Mouse (Mus musculus) MEL (cell line): ENCODE measurements around the gene Igf2bp1. TPM values are rescaled to one million over a fixed set of nuclear protein-coding genes. Genes with fewer than 3 reads are reported as not detected.

Experiments
- DNase-seq: peaks from one replicate; pipeline ENCODE4 v3.0.0; 2011; ENCODE audit warnings: low read depth, low spot score
- H3K27ac ChIP-seq: 2 replicates; pipeline ENCODE4 v1.5.1; 2012; ENCODE audit warnings: low read depth, mild to moderate bottlenecking, control low read depth, low read length, moderate library complexity; ENCODE audit not compliant: control insufficient read depth
- H3K27me3 ChIP-seq, 2 experiments: fragments of 150-350 bp in 1 of 2; sonication (generic) in 1 of 2; 2 replicates each; pipeline ENCODE4 v1.6.1; 2012; ENCODE audit warnings: low read length in 2 of 2, mild to moderate bottlenecking in 2 of 2, improper control_type of control experiment in 1 of 2, moderate library complexity in 1 of 2; ENCODE audit not compliant: insufficient read depth in 2 of 2, control insufficient read depth in 1 of 2
- H3K36me3 ChIP-seq, 2 experiments: 2 replicates each; pipeline ENCODE4 v1.6.1; 2012 to 2014; ENCODE audit warnings: low read length in 2 of 2, improper control_type of control experiment in 1 of 2, inconsistent platforms in 1 of 2, mild to moderate bottlenecking in 1 of 2; ENCODE audit not compliant: insufficient read depth in 2 of 2, control insufficient read depth in 1 of 2
- H3K4me1 ChIP-seq, 2 experiments: fragments of 150-350 bp in 1 of 2; sonication (generic) in 1 of 2; 2 replicates each; pipeline ENCODE4 v1.6.1; 2012; ENCODE audit warnings: low read length in 2 of 2, improper control_type of control experiment in 1 of 2, mild to moderate bottlenecking in 1 of 2; ENCODE audit not compliant: insufficient read depth in 2 of 2, control insufficient read depth in 1 of 2
- H3K4me3 ChIP-seq, 2 experiments: fragments of 150-350 bp in 1 of 2; sonication (generic) in 1 of 2; 2 replicates each; pipeline ENCODE4 v1.5.1; 2012; ENCODE audit warnings: low read depth in 2 of 2, low read length in 2 of 2, mild to moderate bottlenecking in 2 of 2, moderate library complexity in 2 of 2, control low read depth in 1 of 2, improper control_type of control experiment in 1 of 2; ENCODE audit not compliant: control insufficient read depth in 1 of 2, insufficient read depth in 1 of 2
- H3K79me2 ChIP-seq: 2 replicates; pipeline ENCODE4 v1.6.1; 2012; ENCODE audit warnings: mild to moderate bottlenecking, low read length, moderate library complexity; ENCODE audit not compliant: control insufficient read depth, poor library complexity, insufficient read depth
- H3K9ac ChIP-seq: 2 replicates; pipeline ENCODE4 v1.6.1; 2012; ENCODE audit warnings: low read depth, mild to moderate bottlenecking, control low read depth, low read length, moderate library complexity; ENCODE audit not compliant: control insufficient read depth, poor library complexity, severe bottlenecking
- H3K9me3 ChIP-seq: fragments of 150-350 bp; sonication (generic); replicated peaks from 2 replicates; pipeline ENCODE4 v1.6.1; 2012; ENCODE audit warnings: mild to moderate bottlenecking, low read length, improper control_type of control experiment, moderate library complexity; ENCODE audit not compliant: insufficient read depth
- BHLHE40 ChIP-seq: IDR thresholded peaks from 2 replicates; pipeline ENCODE4 v1.6.1; 2012; ENCODE audit warnings: low read depth, mild to moderate bottlenecking, inconsistent platforms, low read length, improper control_type of control experiment, borderline replicate concordance
- CHD1 ChIP-seq: IDR thresholded peaks from 2 replicates; pipeline ENCODE4 v1.6.1; 2012; ENCODE audit warnings: low read depth, mild to moderate bottlenecking, inconsistent platforms, low read length, improper control_type of control experiment
- CHD2 ChIP-seq: IDR thresholded peaks from 2 replicates; pipeline ENCODE4 v1.6.1; 2011; ENCODE audit warnings: low read length, improper control_type of control experiment
- CTCF ChIP-seq, 3 experiments: IDR thresholded peaks in 2 of 3; conservative IDR thresholded peaks in 1 of 3; 2 replicates each; pipeline ENCODE4 v1.5.1; 2011 to 2012; ENCODE audit warnings: low read length in 3 of 3, low read depth in 2 of 3, mild to moderate bottlenecking in 2 of 3, improper control_type of control experiment in 1 of 3, inconsistent platforms in 1 of 3, mixed read lengths in 1 of 3, moderate library complexity in 1 of 3; ENCODE audit not compliant: control insufficient read depth in 1 of 3, insufficient read depth in 1 of 3, poor library complexity in 1 of 3, severe bottlenecking in 1 of 3
- E2F4 ChIP-seq: IDR thresholded peaks from 2 replicates; pipeline ENCODE4 v1.6.1; 2011; ENCODE audit warnings: low read depth, low read length, improper control_type of control experiment, borderline replicate concordance
- ELF1 ChIP-seq: IDR thresholded peaks from 2 replicates; pipeline ENCODE4 v1.6.1; 2014; ENCODE audit warnings: low read depth, mild to moderate bottlenecking, inconsistent platforms, low read length, improper control_type of control experiment, moderate library complexity
- EP300 ChIP-seq, 2 experiments: IDR thresholded peaks; 2 replicates each; pipeline ENCODE4 v1.6.1; 2011; ENCODE audit warnings: improper control_type of control experiment in 2 of 2, low read length in 2 of 2, low read depth in 1 of 2, mild to moderate bottlenecking in 1 of 2
- ETS1 ChIP-seq: IDR thresholded peaks from 2 replicates; pipeline ENCODE4 v1.6.1; 2012; ENCODE audit warnings: low read depth, mild to moderate bottlenecking, inconsistent platforms, low read length, improper control_type of control experiment, moderate library complexity
- GABPA ChIP-seq: IDR thresholded peaks from 2 replicates; pipeline ENCODE4 v1.6.1; 2012; ENCODE audit warnings: low read depth, mild to moderate bottlenecking, inconsistent platforms, low read length, improper control_type of control experiment, moderate library complexity
- GATA1 ChIP-seq: IDR thresholded peaks from 2 replicates; pipeline ENCODE4 v1.6.1; 2011; ENCODE audit warnings: low read depth, low read length, improper control_type of control experiment
- HCFC1 ChIP-seq: IDR thresholded peaks from 2 replicates; pipeline ENCODE4 v1.6.1; 2012; ENCODE audit warnings: low read depth, mild to moderate bottlenecking, inconsistent platforms, low read length, improper control_type of control experiment, moderate library complexity
- JUND ChIP-seq: IDR thresholded peaks from 2 replicates; pipeline ENCODE4 v1.6.1; 2011; ENCODE audit warnings: low read depth, mild to moderate bottlenecking, improper control_type of control experiment, low read length
- KAT2A ChIP-seq: conservative IDR thresholded peaks from 2 replicates; pipeline ENCODE4 v1.6.1; 2012; ENCODE audit warnings: low read depth, low read length, improper control_type of control experiment, inconsistent platforms
- MAFK ChIP-seq: IDR thresholded peaks from 2 replicates; pipeline ENCODE4 v1.6.1; 2011; ENCODE audit warnings: low read depth, mild to moderate bottlenecking, low read length, improper control_type of control experiment, borderline replicate concordance
- MAX ChIP-seq: IDR thresholded peaks from 2 replicates; pipeline ENCODE4 v1.6.1; 2011; ENCODE audit warnings: low read length, improper control_type of control experiment
- MAZ ChIP-seq: IDR thresholded peaks from 2 replicates; pipeline ENCODE4 v1.6.1; 2012; ENCODE audit warnings: low read depth, mild to moderate bottlenecking, inconsistent platforms, low read length, improper control_type of control experiment
- MXI1 ChIP-seq: IDR thresholded peaks from 2 replicates; pipeline ENCODE4 v1.6.1; 2011; ENCODE audit warnings: mild to moderate bottlenecking, low read depth, low read length, improper control_type of control experiment
- MYB ChIP-seq: IDR thresholded peaks from 2 replicates; pipeline ENCODE4 v1.6.1; 2011; ENCODE audit warnings: mild to moderate bottlenecking, low read depth, low read length, improper control_type of control experiment
- MYC ChIP-seq: IDR thresholded peaks from 2 replicates; pipeline ENCODE4 v1.6.1; 2011; ENCODE audit warnings: low read depth, mild to moderate bottlenecking, low read length, improper control_type of control experiment, moderate library complexity
- NELFE ChIP-seq: IDR thresholded peaks from 2 replicates; pipeline ENCODE4 v1.6.1; 2011; ENCODE audit warnings: low read depth, low read length, improper control_type of control experiment
- NRF1 ChIP-seq: IDR thresholded peaks from 2 replicates; pipeline ENCODE4 v1.6.1; 2014; ENCODE audit warnings: low read depth, mild to moderate bottlenecking, inconsistent platforms, low read length, improper control_type of control experiment, moderate library complexity; ENCODE audit not compliant: poor library complexity, insufficient read depth, severe bottlenecking
- POLR2A ChIP-seq, 2 experiments: IDR thresholded peaks; 2 replicates each; pipeline ENCODE4 v1.6.1; 2011 to 2012; ENCODE audit warnings: low read length in 2 of 2, mild to moderate bottlenecking in 2 of 2, control low read depth in 1 of 2, improper control_type of control experiment in 1 of 2, low read depth in 1 of 2, moderate library complexity in 1 of 2; ENCODE audit not compliant: control insufficient read depth in 1 of 2, insufficient read depth in 1 of 2, poor library complexity in 1 of 2
- POLR2AphosphoS2 ChIP-seq: IDR thresholded peaks from 2 replicates; pipeline ENCODE4 v1.6.1; 2011; ENCODE audit warnings: low read length, improper control_type of control experiment
- POLR2AphosphoS5 ChIP-seq: IDR thresholded peaks from 2 replicates; pipeline ENCODE4 v1.6.1; 2012; ENCODE audit warnings: low read depth, borderline replicate concordance, mild to moderate bottlenecking, inconsistent platforms, low read length, moderate library complexity, mixed read lengths
- RAD21 ChIP-seq: IDR thresholded peaks from 2 replicates; pipeline ENCODE4 v1.6.1; 2011; ENCODE audit warnings: mild to moderate bottlenecking, low read depth, low read length, improper control_type of control experiment
- RCOR1 ChIP-seq: IDR thresholded peaks from 2 replicates; pipeline ENCODE4 v1.6.1; 2012; ENCODE audit warnings: low read depth, mild to moderate bottlenecking, inconsistent platforms, low read length, improper control_type of control experiment
- SIN3A ChIP-seq: IDR thresholded peaks from 2 replicates; pipeline ENCODE4 v1.6.1; 2012; ENCODE audit warnings: low read length, improper control_type of control experiment, inconsistent platforms
- SMC3 ChIP-seq: IDR thresholded peaks from 2 replicates; pipeline ENCODE4 v1.6.1; 2011; ENCODE audit warnings: low read depth, low read length, improper control_type of control experiment
- TBP ChIP-seq: IDR thresholded peaks from 2 replicates; pipeline ENCODE4 v1.8.0; 2011; ENCODE audit warnings: low read depth, low read length, improper control_type of control experiment
- TCF12 ChIP-seq: IDR thresholded peaks from 2 replicates; pipeline ENCODE4 v1.6.1; 2014; ENCODE audit warnings: low read depth, mild to moderate bottlenecking, inconsistent platforms, low read length, improper control_type of control experiment, moderate library complexity
- UBTF ChIP-seq: IDR thresholded peaks from 2 replicates; pipeline ENCODE4 v1.6.1; 2012; ENCODE audit warnings: low read depth, mild to moderate bottlenecking, inconsistent platforms, low read length, improper control_type of control experiment, moderate library complexity, borderline replicate concordance; ENCODE audit not compliant: insufficient read depth
- USF1 ChIP-seq: IDR thresholded peaks from 2 replicates; pipeline ENCODE4 v1.6.1; 2014; ENCODE audit warnings: low read depth, mild to moderate bottlenecking, inconsistent platforms, low read length, improper control_type of control experiment, moderate library complexity
- USF2 ChIP-seq, 2 experiments: IDR thresholded peaks; 2 replicates each; pipeline ENCODE4 v1.6.1; 2011 to 2012; ENCODE audit warnings: improper control_type of control experiment in 2 of 2, low read length in 2 of 2, borderline replicate concordance in 1 of 2, inconsistent platforms in 1 of 2, low read depth in 1 of 2, mild to moderate bottlenecking in 1 of 2; ENCODE audit not compliant: insufficient read depth in 1 of 2
- ZKSCAN1 ChIP-seq: IDR thresholded peaks from 2 replicates; pipeline ENCODE4 v1.6.1; 2012; ENCODE audit warnings: low read depth, mild to moderate bottlenecking, inconsistent platforms, low read length, improper control_type of control experiment, moderate library complexity
- ZMIZ1 ChIP-seq: IDR thresholded peaks from 2 replicates; pipeline ENCODE4 v1.6.1; 2012; ENCODE audit warnings: low read depth, mild to moderate bottlenecking, inconsistent platforms, low read length, improper control_type of control experiment, moderate library complexity
- ZNF384 ChIP-seq: IDR thresholded peaks from 2 replicates; pipeline ENCODE4 v1.6.1; 2012; ENCODE audit warnings: low read depth, mild to moderate bottlenecking, inconsistent platforms, low read length, improper control_type of control experiment
- polyA plus RNA-seq, 2 experiments: library from polyadenylated mRNA; stranded (reverse) in 1 of 2; unstranded in 1 of 2; fragments of >175 nt in 1 of 2; fragments of >200 nt in 1 of 2; gene quantifications; 2 replicates each; pipeline versions ENCODE4 v1.2.1 to v1.2.4; 2012; ENCODE audit warnings: low replicate concordance in 2 of 2, low read depth in 1 of 2; ENCODE audit not compliant: insufficient read length in 2 of 2, insufficient read depth in 1 of 2, missing spikeins in 1 of 2
- total RNA-seq: library from RNA; depleted of rRNA; stranded (reverse); fragments of 300-350 nt; gene quantifications from 2 replicates; pipeline ENCODE4 v1.2.3, GENCODE M21; 2012

The Igf2bp1 gene
- total and polyA plus RNA-seq, 3 experiments = 0.15 TPM; not detected in 2

DNA sequence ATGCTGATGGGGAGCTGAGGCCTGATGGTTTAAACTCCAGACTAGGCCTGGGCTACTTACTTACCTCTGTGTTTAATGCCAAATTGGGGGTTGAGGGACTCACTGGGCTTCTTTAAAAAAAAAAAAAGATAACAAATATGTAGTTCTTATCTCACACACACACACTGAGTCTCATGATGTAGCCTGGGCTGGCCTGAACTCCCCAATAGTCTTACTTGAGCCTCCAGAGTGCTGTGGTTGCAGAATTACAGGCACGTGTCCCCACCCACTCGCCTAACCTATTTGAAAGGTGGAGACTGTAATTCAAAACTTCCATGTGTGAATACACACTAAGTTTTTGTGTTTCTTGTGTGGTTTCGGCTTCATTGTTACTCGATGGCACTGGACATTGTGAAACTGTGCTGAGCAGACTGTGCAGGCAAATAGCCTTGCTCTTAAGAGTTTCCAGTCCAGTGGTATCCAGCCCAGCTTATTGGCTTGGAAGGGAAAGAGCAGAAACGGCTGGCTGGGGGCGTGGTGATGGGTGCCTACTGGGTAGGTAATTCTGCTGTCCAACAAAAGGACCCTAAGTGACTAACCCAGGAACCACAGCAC is 17.8 kb downstream of the Igf2bp1 start:
- DNase-seq = peak; percentile 74
- Histone ChIP-seq H3K4me1 (peaks cover 9 to 14% of the 10 kb centered on the region in 2 experiments), H3K27me3 (no peaks in the 10 kb centered on the region), H3K9me3 (no peaks in the 10 kb centered on the region), H3K4me3 (peak overlapping the region; percentile 14 to 38; a peak in 2 of 4 replicates), H3K9ac (peak overlapping the region; percentile 21; the same call in 1 of the 2 replicates), H3K79me2 (no peaks in the 10 kb centered on the region), H3K36me3 (peaks cover 0 to 14% of the 10 kb centered on the region in 2 experiments; a peak in 2 of 4 replicates), H3K27ac (peak overlapping the region; percentile 32)
- TF ChIP-seq ETS1 (peak; percentile 72), BHLHE40 (peak; percentile 87), UBTF (no peak), MAZ (0 out of 2 replicates have a peak, but pooled peaks have one; percentile 44), TCF12 (peak; percentile 79), MAFK (peak; percentile 81), NELFE (no peak), MYB (no peak), E2F4 (no peak), NRF1 (no peak), GATA1 (peak; percentile 67), ELF1 (no peak), HCFC1 (0 out of 2 replicates have a peak, but pooled peaks have one; percentile 34), ZKSCAN1 (0 out of 2 replicates have a peak, but pooled peaks have one; percentile 15), RAD21 (no peak), ZNF384 (peak; percentile 94), TBP (no peak), USF1 (peak; percentile 83), USF2 (IDR thresholded peaks at IDR 0.05; ENCODE audit: borderline replicate concordance in 1 of 2, insufficient read depth in 1 of 2, low read depth in 1 of 2, low read length in 2 of 2) (0 out of 4 replicates have a peak, but pooled peaks of 1 of the 2 experiments have one; percentile 40), SIN3A (peak; percentile 47; the same call in 1 of the 2 replicates), ZMIZ1 (no peak), MAX (peak; percentile 76), MYC (peak; percentile 68; the same call in 1 of the 2 replicates), POLR2AphosphoS5 (no peak), RCOR1 (peak; percentile 45; the same call in 1 of the 2 replicates), JUND (no peak), CTCF (IDR thresholded peaks at IDR 0.05 in 2 of 3, conservative IDR thresholded peaks at IDR 0.05 in 1 of 3; ENCODE audit: control insufficient read depth in 1 of 3, insufficient read depth in 1 of 3, low read depth in 2 of 3, low read length in 3 of 3, poor library complexity in 1 of 3, severe bottlenecking in 1 of 3) (no peak), MXI1 (no peak), CHD2 (no peak), POLR2AphosphoS2 (no peak), KAT2A (0 out of 2 replicates have a peak, but pooled peaks have one; percentile 14), GABPA (no peak), POLR2A (IDR thresholded peaks at IDR 0.05; ENCODE audit: control insufficient read depth in 1 of 2, insufficient read depth in 1 of 2, low read depth in 1 of 2, low read length in 2 of 2, poor library complexity in 1 of 2) (no peak), SMC3 (no peak), EP300 (IDR thresholded peaks at IDR 0.05; ENCODE audit: low read depth in 1 of 2, low read length in 2 of 2) (peak; percentile 55 to 68; a peak in 3 of 4 replicates), CHD1 (no peak)
